Mouse (Mus musculus): Measurements from ENCODE around the gene Myl7.

- no peak for TF ChIP-seq CTCF (IDR thresholded peaks at IDR 0.05; ENCODE audit: borderline replicate concordance, control insufficient read depth, extremely low read depth, insufficient read depth, low read length, poor library complexity)
- no peak for TF ChIP-seq POLR2A (IDR thresholded peaks at IDR 0.05; ENCODE audit: control insufficient read depth, extremely low read depth, insufficient read depth, low read length, poor library complexity)
Measured at GRCm38 (mm10) chr11:5924699-5925098, 26.1 kb upstream of the Myl7 start.
